ENCODE assay signal across 8 mouse cellular contexts in the genomic region with DNA sequence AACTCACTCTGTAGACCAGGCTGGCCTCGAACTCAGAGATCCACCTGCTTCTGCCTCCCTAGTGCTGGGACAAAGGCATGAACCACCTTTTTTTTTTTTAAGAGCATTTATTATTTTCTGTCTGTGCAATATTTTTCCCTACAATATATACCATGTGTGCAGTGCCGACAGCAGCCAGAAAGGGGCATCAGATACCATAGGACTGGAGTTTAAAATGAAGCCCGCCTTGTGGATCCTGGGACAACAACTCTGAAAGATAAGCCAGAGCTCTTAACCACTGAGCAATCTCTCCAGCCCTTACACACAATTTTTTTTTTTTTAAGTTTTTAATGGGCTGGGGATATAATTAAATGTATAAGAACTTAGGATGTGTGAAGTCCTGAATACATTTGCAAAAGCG. TPM values are rescaled to one million over a fixed set of nuclear protein-coding genes. Genes with fewer than 3 reads are reported as not detected.
A peak's percentile ranks its signal among the peaks of the same experiment; 100 is the strongest.
DNase-seq lines count a peak whose midpoint lies in the region; ATAC-seq and TF ChIP-seq lines count a peak whose summit lies in the region.

No protein-coding gene starts in this region.

- H3K4me1 ChIP-seq in cerebellum, adult 2 months (ENCODE audit: control insufficient read depth, insufficient read depth, low read length) = peaks cover 18% of the 10 kb centered on the region
- peaks cover 26% of the 10 kb centered on the region for H3K4me1 ChIP-seq in forebrain, embryonic 16.5 days (replicated peaks; ENCODE audit: control insufficient read depth, insufficient read depth, low read length)

- no peak overlapping the region for H3K27ac ChIP-seq in cerebellum, adult 2 months (ENCODE audit: insufficient read depth, low read length)
- H3K27ac ChIP-seq in forebrain, embryonic 16.5 days (ENCODE audit: low read length) = no peak overlapping the region

- no peak for TF ChIP-seq POLR2A in cerebellum, adult 2 months (IDR thresholded peaks at IDR 0.05; ENCODE audit: borderline replicate concordance, insufficient read depth, low read length)

- ATAC-seq in forebrain, embryonic 16.5 days = peak; percentile 34; the same call in 1 of the 2 replicates
- ATAC-seq in megakaryocyte, adult 5-6 weeks (ENCODE audit: poor library complexity, severe bottlenecking) = peak; percentile 16; the same call in 1 of the 2 replicates

- H3K27me3 ChIP-seq in cerebellum, adult 2 months (ENCODE audit: control insufficient read depth, insufficient read depth, low read length) = no peaks in the 10 kb centered on the region
- no peaks in the 10 kb centered on the region for H3K27me3 ChIP-seq in forebrain, embryonic 16.5 days (replicated peaks; ENCODE audit: control insufficient read depth, insufficient read depth, low read length)

- H3K9me3 ChIP-seq in forebrain, embryonic 16.5 days (ENCODE audit: control insufficient read depth, low read length) = no peaks in the 10 kb centered on the region

- 22% methylated on average over 4 of the region's 4 CpGs for WGBS in cerebellum, adult 2 months
- WGBS in forebrain, embryonic 16.5 days = 32% methylated on average over 4 of the region's 4 CpGs

- H3K4me2 ChIP-seq in forebrain, embryonic 16.5 days (ENCODE audit: low read length) = peak overlapping the region; percentile 94

- DNase-seq in cerebellum, adult 2 months = no peak
- no peak for DNase-seq in cerebellum, adult 11 months
- peak; percentile 56 for DNase-seq in c-Kit-positive CD71-negative TER-119-negative erythroid progenitor cells, embryonic 14.5 days (ENCODE audit: low read depth)
- DNase-seq in kidney, postnatal 10 days = peak; percentile 69
- DNase-seq in thymus, postnatal 4 days = peak; percentile 72
- DNase-seq in right cerebral cortex, postnatal 4 days = no peak

- peak; percentile 36; the same call in 1 of the 2 replicates for TF ChIP-seq CTCF in cerebellum, adult 2 months (IDR thresholded peaks at IDR 0.05; ENCODE audit: borderline replicate concordance, insufficient read depth, low read depth, low read length)

- H3K4me3 ChIP-seq in cerebellum, adult 2 months (replicated peaks; ENCODE audit: insufficient read depth, low read depth, low read length) = no peak overlapping the region
- H3K4me3 ChIP-seq in forebrain, embryonic 16.5 days (replicated peaks; ENCODE audit: low read length) = no peak overlapping the region

- H3K9ac ChIP-seq in forebrain, embryonic 16.5 days (replicated peaks; ENCODE audit: low read depth, low read length) = no peak overlapping the region

- H3K36me3 ChIP-seq in forebrain, embryonic 16.5 days (ENCODE audit: control insufficient read depth, insufficient read depth) = no peaks in the 10 kb centered on the region

RNA-seq across cellular contexts. Expression of gene Ccdc9, which starts 7.8 kb away (rescaled TPM):
- polyA plus RNA-seq in cerebellum, adult 2 months (2012; rRNA removed) = 81.1 and 91.1 TPM in 2 replicates
- 25.0 and 29.4 TPM in 2 replicates for polyA plus RNA-seq in forebrain, embryonic 16.5 days (2015; fragmentation: Nextera tagmentation; extraction: Ambion mirVana)
- 26.0 and 30.3 TPM in 2 replicates for total RNA-seq in megakaryocyte, adult 5-6 weeks (2015)
- total RNA-seq in megakaryocyte, adult 5-6 weeks (2017) = 117 and 121 TPM in 2 replicates

RNA-seq across cellular contexts. Expression of gene Bbc3, which starts 13.8 kb away (rescaled TPM):
- 17.0 and 20.3 TPM in 2 replicates for polyA plus RNA-seq in cerebellum, adult 2 months (2012; rRNA removed)
- 17.6 and 18.9 TPM in 2 replicates for polyA plus RNA-seq in forebrain, embryonic 16.5 days (2015; fragmentation: Nextera tagmentation; extraction: Ambion mirVana)
- 1.5 and 3.3 TPM in 2 replicates for total RNA-seq in megakaryocyte, adult 5-6 weeks (2015)
- 1.1 and 3.0 TPM in 2 replicates for total RNA-seq in megakaryocyte, adult 5-6 weeks (2017)

RNA-seq across cellular contexts. Expression of gene Inafm1, which starts 20.9 kb away (rescaled TPM):
- polyA plus RNA-seq in cerebellum, adult 2 months (2012; rRNA removed) = 60.1 and 61.1 TPM in 2 replicates
- polyA plus RNA-seq in forebrain, embryonic 16.5 days (2015; fragmentation: Nextera tagmentation; extraction: Ambion mirVana) = 23.3 and 27.2 TPM in 2 replicates
- 7.3 and 8.7 TPM in 2 replicates for total RNA-seq in megakaryocyte, adult 5-6 weeks (2015)
- 3.7 and 5.4 TPM in 2 replicates for total RNA-seq in megakaryocyte, adult 5-6 weeks (2017)

RNA-seq across cellular contexts. Expression of gene C5ar1, which starts 35.0 kb away (rescaled TPM):
- 0.75 and 0.95 TPM in 2 replicates for polyA plus RNA-seq in cerebellum, adult 2 months (2012; rRNA removed)
- polyA plus RNA-seq in forebrain, embryonic 16.5 days (2015; fragmentation: Nextera tagmentation; extraction: Ambion mirVana) = 1.2 and 2.0 TPM in 2 replicates
- total RNA-seq in megakaryocyte, adult 5-6 weeks (2015) = 49.8 TPM in 2 replicates
- total RNA-seq in megakaryocyte, adult 5-6 weeks (2017) = 13.6 and 22.2 TPM in 2 replicates

RNA-seq across cellular contexts. Expression of gene C5ar2, which starts 50.4 kb away (rescaled TPM):
- polyA plus RNA-seq in cerebellum, adult 2 months (2012; rRNA removed) = 0.19 and 0.20 TPM in 2 replicates
- 0.16 TPM in 1 of 2 replicates, not detected in the other for polyA plus RNA-seq in forebrain, embryonic 16.5 days (2015; fragmentation: Nextera tagmentation; extraction: Ambion mirVana)
- 5.7 and 7.4 TPM in 2 replicates for total RNA-seq in megakaryocyte, adult 5-6 weeks (2015)
- 6.9 and 10.7 TPM in 2 replicates for total RNA-seq in megakaryocyte, adult 5-6 weeks (2017)

Comparison
In these comparisons a context has a peak if more than half of its experiments do, and no peak if none do; other contexts are left out.
1. DNase-seq: peak in c-Kit-positive CD71-negative TER-119-negative erythroid progenitor cells, embryonic 14.5 days (single experiment), kidney, postnatal 10 days (single experiment) and thymus, postnatal 4 days (single experiment); none in cerebellum, adult 2 months (0 of 2), cerebellum, adult 11 months (single experiment) and right cerebral cortex, postnatal 4 days (single experiment).